Mouse (Mus musculus): ENCODE measurements around the gene 1700029F12Rik.
"Not testable (repeated sequence)": the region's sequence is repeated elsewhere in the genome, so short reads cannot be mapped to it uniquely, and the experiment has no call there.

The 1700029F12Rik gene

DNA sequence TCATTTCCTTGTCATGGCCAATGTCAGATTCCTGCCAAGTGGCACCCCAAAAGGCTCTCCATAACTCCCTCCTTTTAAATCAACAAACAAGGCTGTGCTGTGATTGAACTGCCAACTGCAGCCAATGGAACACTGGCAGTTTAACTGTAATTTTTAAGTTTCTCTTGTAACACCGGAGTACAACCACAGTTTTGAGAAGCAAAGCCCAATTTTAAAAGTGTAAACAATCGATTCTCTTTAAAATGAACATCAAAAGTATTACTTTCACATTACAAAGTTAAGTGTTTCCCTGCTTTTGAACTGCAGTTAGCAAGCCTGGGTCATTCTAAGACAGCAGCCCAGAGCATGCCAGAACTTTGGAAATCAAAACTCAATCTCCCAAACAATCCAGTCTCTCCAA lies at the start of gene 1700029F12Rik:
Gene 1700029F12Rik (minus strand): TSS at position 101 of the 400 bp plus-strand sequence.
- no peak for DNase-seq (ENCODE audit: low spot score in 2 of 2)

DNA sequence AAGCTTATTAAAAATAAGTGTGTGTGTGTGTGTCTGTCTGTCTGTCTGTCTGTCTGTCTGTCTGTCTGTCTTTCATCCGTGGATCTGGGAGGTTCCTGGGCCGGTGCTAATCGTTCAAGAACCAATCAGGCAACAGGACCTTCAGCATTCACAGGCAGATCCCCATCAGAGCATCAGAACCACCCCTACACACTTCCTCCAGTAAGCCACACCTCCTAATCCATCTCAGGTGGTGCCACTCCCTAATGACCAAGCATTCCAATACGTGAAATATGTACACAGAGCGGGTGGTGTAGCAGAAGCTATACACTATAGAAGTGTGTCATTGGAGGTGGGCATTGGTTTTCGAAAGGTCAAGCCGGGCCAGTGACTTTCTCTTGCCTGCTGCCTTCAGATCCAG lies 48.3 kb upstream of the 1700029F12Rik start:
- no peak for DNase-seq (ENCODE audit: low spot score in 2 of 2)

DNA sequence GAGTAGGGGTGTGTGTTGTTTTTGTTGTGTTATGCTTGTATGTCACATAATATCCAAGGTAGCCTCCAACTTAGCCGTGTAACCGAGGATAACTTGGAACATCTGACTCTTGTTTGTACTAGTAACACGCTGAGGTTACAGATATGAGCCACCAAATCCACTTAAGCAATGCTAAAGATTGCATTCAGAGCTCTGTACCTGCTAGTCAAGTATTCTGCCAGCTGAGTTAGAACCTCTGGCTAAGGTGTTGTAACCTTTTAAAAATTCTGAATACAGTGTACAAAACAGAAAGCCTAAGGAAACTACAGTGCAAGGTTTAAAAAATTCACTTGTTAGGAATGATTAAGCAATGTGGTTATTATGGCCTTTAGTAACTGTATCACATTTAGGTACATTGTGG lies 46.5 kb upstream of the 1700029F12Rik start:
- no peak for DNase-seq (ENCODE audit: low spot score in 2 of 2)

DNA sequence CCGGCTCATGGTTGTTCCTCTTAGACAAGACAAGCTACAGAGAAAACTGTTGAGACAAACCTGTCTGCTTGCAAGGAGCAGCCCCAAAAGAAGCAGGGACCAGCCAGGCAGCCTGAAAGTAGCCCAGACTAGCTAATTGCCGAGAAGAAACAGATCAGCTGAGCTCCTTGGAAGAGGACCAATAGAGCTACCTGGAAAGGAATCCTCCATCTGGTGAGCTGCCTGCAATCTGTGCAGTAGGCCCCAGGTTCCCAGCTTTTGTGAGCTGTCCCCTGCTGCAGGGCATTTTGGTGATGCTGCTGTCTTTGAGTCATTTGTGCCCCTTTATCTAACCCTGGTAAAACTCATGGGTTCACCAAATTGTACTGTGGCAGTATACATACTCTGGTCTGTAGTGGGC lies 46.0 kb upstream of the 1700029F12Rik start:
- DNase-seq (ENCODE audit: low spot score in 2 of 2), result no peak

DNA sequence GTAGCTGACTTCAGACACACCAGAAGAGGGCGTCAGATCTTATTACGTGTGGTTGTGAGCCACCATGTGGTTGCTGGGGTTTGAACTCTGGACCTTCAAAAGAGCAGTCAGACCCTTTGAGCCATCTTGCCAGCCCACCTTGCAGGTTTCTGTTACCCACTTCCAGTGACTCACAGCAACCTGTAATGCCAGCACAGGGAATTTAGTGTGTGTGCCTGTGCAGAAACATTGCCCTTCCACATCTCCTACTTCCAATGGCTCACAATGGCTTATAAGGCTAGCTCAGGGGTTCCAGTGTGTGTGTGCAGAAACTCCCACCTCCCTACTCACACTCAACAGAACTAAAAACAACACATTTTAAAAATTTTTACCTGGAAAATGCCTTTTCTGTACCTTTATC lies 43.4 kb upstream of the 1700029F12Rik start:
- no peak for DNase-seq (ENCODE audit: low spot score in 2 of 2)

DNA sequence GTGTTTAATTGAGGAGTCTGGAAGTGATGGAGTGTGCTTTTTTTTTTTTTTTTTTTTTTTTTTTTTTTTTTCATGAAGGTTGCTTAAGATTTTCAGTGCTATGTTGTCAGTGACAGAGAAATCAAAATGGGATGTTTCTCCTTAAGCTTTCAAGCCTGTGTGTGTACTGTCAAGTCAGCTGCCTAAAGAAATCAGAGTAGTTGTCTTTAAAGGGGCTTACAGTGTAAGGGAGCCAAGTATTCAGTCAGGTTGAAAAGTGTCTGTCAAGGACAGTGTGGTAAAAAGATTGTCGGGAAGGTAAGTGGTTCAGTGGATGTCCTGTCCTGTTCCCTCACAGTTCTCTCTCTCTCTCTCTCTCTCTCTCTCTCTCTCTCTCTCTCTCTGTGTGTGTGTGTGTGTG lies 39.3 kb upstream of the 1700029F12Rik start:
- DNase-seq (ENCODE audit: low spot score in 2 of 2), result no peak

DNA sequence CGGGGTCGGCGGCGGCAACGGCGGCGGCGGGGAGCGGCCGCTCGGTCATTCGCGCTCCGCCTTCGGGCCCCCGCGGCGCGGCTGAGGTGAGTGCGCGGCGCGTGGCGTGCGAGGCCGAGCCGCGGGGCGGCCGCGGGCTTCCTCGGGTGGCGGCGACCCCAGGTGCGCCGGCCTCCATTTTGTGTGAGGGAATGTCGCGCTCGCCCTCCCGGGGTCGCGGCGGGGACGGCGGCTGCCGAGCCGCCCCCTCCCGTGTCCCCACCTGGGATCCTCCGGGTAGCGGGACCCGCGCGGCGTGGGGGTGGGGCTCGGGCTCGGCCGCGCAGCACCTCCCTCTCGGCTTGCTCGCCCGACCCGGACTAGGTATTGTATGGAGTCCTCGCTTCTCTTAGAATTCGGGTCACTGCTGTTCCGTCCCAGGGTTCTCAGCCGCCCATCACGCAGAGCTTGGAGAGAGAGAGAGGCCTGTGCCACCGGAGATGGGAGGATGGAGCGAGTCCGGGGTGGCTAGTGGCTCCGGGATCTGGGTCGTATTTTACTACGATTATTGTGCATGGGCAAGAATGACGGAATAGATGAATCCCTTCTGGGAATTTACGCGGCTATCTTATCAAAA lies 37.6 kb upstream of the 1700029F12Rik start:
- DNase-seq (ENCODE audit: low spot score in 2 of 2), result no peak

DNA sequence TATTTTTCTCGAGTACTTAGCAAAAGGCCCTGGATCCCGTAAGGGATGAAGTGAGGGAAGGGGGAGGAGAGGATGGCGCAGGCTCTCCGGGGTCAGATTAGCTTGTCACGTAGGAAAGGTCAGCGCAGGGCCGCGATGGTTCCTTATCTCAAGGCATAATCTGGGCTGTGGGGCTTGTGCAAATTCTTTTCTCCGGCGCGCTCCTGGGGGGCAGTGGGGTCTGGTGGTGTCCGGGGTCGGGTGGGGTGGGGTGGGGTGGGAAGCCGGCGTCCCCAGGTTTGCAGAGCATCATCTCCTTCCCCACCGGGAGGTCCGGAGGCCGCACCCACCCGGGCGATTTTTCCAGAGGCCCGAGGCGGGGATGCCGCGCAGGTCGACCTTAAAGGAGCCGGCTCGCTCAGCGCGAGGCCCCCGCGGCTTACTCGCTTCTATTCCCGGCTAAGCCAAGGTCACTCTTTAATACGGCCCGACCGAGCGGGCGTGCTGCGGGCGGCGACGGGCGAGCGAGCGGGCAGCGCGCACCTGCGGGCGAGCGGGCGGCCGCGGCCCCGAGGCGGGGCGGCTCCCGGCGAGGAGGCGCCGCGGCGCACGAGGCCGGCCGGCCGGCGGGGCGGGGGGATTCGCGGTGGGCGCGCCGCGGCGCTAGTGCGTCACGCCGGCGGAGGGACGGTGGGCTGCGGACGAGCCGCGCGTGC lies 36.9 kb upstream of the 1700029F12Rik start:
- no peak for DNase-seq (ENCODE audit: low spot score in 2 of 2)

DNA sequence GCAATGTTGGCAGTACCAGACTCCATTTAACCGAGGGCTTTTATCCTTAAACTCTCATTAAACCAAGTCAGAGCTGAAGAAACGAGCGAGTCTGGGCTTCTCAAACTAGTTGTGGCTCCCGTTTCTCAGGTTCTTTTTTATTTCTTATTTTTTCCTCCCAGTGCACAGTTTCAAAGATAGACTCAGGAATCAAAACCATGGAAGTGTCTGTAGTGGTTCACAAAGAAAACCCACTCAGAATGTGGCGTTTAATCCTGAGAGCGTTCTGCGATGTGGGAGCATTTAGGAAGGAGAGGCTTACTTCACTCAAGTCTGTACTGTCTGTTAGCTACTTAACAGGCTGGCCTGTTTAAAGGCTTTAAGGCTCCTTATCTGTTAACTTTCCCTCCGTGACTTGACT lies 34.0 kb upstream of the 1700029F12Rik start:
- DNase-seq (ENCODE audit: low spot score in 2 of 2), result no peak

DNA sequence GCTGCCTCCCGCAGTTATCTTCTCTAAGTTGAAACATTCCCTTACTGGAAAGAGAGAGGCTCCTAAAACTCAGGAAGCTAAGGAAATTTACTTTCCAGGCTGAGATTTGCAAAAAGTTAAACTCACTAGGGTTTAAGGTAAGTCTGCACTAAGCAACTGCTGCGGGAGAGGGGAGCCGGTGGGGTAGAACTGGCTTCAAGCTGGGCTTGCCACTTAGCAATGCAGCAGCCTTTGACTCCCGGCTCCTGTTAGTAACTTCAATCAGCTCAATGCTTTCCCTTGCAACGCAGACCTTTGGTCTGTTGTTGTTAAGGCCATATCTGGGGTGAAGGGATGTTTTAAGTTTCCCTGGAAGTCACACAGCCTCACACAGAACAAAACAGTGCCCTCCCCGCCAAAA lies 33.5 kb upstream of the 1700029F12Rik start:
- DNase-seq (ENCODE audit: low spot score in 2 of 2), result no peak

DNA sequence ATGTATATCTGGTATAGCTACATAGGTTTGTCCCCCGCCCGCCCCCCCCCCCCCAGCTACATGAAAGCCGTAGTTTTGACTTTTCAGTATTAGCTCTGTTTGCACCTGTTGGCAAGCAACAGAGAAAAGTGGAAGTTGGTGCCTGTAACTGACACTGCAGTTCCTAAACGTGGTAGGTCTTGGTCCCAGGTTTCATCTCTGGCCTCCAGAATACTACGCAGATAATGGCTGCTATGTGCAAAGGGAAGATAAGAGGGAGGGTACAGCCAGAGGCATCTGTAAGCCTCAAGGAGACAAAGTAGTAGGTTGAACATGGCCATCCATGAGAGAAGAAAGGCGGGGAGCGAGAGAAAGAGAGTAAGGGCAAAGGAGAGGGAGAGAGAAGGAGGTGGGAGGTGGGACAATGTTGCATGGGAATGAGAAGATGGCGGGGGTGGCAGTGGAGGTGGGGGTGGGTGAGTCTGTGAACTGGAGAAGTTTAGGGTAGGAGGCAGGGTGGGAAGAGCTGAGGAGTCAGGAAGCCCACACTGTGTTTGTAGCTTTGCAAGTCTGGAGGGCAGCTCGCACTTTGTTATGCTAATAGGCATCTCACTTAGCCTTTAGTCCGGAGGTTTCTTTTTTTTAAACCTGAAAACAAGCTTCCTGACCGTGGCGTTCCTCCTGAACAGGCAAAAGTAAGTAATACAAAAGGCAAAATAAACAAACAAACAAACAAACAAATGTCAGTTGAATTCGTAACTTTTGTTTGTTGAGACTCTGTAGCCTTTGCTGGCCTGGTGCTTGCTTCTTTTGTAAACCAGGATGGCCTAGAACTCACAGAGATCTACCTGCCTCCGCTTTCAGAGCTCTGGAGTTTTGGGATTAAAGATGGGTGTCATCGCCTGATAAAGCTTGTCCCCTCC lies 32.7 kb upstream of the 1700029F12Rik start, which contains the start of gene Fam169a:
Gene Fam169a (plus strand): TSS at position 638 of the 902 bp plus-strand sequence.
- peak; percentile 4 to 12 for DNase-seq (ENCODE audit: low spot score in 2 of 2)

DNA sequence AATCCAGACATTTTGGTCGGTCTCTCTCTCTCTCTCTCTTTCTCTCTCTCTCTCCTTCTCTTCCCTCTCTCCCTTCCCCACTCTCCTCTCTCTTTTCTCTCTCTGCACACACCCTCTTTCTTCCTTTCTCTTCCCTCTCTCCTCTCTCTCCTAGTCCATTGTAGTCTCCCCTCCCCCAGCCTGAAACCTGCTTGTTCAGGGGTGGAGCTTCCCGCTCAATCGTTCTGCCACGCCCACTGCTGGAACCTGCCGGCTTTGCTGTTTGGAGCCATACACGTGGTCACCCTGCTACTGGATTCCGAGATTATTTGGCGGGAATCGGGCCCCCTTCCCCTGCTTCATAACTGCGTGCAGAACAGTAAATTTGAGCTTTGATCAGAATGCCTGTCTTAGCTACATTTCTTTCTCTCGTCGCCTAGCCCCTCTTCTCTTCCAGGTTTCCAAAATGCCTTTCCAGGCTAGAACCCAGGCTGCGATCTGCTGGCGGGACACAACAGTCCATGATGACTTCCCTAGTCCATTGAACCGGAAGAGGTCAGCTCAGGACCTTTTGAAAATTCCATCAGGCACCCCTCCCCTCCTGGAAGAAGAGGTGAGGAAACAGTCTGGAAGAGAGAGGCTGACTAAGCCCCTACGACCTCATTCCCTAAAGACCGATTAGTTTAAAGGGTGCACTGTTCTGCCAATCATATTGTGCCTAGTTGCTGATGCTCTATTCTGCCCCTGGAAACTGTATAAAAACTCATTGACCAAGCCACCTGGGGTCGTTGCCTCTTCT lies 30.9 kb upstream of the 1700029F12Rik start:
- not testable (repeated sequence) for DNase-seq (ENCODE audit: low spot score in 2 of 2)

DNA sequence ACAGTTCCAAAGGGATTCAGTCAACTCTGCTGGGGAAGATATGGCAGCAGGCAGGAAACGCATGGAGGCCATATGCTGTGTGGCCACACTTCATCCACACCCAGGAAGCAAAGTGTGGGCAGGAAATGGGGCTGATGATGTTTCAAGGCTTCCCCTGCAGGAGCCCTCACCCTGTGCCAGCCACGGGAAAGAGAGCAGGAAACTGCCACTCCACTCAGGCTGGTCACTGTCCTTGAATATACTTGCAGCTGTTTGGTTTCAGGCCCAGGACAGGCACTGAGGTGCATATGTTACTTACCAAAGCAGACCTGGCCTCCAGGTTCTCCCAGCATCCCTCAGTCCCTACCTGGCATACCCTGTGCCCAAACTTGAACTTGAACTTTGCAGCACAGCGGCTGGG lies 30.3 kb upstream of the 1700029F12Rik start:
- DNase-seq (ENCODE audit: low spot score in 2 of 2), result no peak

DNA sequence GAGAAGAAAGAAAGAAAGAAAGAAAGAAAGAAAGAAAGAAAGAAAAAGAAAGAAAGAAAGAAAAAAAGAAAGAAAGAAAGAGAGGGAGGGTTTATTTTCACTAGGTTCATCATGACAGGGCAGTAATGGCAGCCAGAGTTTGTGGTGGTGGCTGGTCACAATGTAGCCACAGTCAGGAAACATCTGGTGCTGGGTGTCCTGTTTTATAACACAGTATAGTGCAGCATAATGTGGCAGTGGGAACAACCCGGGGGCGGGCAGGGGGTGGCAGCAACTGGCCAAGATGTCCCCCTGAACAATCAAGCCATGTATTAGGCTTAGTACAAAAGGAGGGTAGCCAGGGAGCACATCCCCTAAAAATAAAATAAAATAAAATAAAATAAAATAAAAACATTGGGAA lies 29.3 kb upstream of the 1700029F12Rik start:
- DNase-seq (ENCODE audit: low spot score in 2 of 2), result no peak

DNA sequence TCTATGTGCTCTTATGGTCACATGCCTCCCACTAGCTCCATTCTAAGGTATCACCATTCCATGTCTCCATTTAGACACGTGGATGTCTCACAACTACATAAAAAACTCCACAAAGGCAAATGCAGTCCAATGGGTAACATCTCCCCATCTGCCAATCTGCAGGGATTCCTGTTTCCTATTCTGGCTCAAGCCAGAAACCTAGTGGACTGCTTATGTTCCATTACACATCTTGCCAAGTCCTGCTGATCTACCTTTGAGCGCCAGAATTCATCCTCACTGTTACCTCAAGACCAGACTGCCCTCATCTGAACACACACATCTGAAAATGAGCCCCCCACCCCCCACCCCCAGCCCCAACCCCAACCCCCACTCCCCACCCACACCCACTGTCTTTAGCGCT lies 28.0 kb upstream of the 1700029F12Rik start:
- DNase-seq (ENCODE audit: low spot score in 2 of 2), result no peak

DNA sequence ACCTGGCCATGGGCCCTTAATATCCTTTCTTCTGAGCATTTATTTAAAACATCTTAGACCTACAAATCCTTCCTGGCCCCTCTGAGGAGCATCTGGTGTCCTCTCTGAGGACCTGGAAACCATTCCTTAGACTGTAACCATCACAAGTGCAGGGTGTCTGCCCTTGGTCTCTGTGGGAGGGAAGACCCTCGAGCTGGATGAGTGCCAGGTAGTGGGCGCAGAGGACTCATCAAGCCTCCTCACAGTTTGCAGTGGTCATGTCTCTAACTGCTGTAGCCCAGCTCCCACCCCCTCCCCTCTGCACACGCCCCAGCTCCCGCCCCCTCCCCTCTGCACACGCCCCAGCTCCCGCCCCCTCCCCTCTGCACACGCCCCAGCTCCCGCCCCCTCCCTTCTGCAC lies 26.2 kb upstream of the 1700029F12Rik start:
- no peak for DNase-seq (ENCODE audit: low spot score in 2 of 2)

DNA sequence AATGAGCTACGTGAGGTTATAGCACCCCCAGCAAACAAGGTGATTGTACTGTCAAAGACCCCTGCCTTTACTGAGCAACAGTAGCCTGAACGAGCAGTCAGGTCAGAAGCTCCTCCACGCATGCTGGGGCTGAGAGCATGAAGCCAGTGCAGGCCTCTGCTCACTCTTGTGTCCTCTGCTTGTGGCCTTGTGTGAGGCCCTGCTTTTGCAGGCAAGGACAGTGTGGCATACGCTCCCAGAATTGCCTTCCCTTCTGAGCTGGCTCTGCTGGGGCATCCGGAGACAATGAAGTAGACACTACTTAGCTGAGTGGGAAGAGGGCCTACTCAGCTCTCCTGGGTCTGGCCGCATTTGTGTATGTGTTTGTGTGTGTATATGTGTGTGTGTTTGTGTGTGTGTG lies 25.6 kb upstream of the 1700029F12Rik start:
- DNase-seq (ENCODE audit: low spot score in 2 of 2), result no peak

DNA sequence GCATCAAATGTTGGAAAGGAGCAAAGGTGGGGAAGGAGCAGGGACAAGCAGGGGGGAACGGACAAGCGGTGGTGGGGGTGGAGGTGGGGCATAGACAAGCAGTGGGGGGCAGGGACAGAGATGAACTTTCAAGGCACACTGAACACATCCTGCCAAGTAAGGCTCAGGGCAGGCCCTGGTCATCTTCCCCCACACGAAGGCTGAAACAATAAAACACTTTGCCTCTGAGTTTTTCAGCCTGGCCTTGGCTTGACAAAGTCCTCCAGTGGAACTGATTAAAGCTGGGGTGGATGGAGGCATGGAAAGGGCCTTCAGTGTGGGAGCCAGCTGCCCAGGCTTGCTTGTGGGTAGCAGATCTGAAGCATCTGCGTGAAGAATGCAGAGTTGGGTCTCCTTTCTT lies 23.7 kb upstream of the 1700029F12Rik start:
- no peak for DNase-seq (ENCODE audit: low spot score in 2 of 2)

DNA sequence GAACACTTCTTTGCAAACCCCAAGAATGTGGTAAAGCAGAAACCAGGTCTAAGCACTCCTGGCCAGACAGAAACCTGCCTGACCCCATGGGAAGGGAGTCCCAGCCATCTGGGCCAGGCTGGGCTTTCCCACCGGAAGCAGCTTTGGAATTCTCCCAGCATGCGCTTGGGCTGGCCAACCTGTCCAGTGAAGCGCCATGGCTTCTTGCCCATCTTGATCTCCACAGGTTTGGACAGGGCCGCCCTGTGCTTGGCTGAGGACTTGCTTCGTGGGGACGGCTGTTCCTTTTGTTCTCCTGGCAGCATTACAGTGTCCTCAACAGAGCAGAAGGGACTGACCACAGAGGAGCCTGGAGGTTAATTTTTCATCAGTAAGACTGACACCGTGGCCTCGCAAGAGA lies 19.7 kb upstream of the 1700029F12Rik start:
- no peak for DNase-seq (ENCODE audit: low spot score in 2 of 2)

DNA sequence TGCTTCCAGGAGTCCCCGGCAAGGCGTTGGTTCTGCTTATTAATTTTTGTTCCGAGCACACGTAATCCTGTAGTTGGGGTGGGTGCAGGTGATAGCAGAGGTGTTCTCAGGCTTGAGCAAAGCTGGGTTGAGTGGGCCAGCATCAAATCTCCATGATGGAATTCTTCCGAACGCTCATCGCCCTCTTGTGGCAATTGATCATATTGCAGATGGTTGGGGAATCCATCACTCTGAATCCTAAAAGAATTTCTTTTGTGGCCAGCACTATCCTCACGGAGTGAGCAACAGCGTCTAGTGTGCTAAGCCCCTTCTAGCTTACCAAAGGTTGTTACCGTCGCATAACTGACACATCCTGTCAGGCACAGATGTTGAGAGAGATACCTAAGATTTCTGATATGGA lies 18.5 kb upstream of the 1700029F12Rik start:
- DNase-seq (ENCODE audit: low spot score in 2 of 2), result peak in 1 of 2 experiments; percentile 6

DNA sequence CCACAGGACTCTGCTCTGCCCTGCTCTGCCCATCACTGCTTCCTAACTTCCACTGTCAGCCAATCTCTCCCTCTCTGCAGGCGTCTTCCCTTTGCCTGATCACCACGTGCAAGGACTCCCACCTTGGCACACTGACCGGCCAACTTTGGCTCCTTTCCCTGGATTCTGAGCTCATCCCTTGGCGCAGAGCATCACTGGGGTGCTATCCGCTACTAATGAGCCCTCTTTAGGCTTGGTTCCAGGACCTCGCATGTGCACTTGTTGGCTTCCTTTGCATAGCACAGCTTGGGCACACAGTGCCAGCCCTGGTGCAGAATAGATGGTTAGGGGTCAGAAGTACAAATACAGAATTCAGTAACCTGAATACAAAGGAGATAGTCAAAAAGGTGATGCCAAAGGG lies 17.0 kb upstream of the 1700029F12Rik start:
- DNase-seq (ENCODE audit: low spot score in 2 of 2), result no peak

DNA sequence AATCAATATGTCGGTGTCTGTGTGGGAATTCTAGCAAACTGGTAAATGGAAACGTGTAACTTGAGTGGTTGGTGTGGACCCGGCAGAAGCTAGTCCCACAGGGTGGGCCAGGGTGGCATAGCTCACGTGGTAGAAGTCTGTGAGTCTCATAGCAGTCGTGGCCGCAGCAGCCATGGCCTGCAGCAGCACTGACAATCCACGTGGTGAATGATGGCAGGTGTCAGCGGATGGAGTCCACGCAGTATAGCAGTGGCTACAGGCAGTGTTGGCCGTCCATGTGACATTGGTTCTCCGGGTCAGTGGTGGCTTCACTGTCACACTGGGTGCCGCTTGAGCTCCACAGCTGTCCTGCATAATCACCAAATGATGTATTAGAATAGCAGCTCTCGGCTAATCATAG lies 4.1 kb downstream of the 1700029F12Rik start:
- DNase-seq (ENCODE audit: low spot score in 2 of 2), result no peak
